Mouse (Mus musculus): ENCODE measurements around the gene Terf2.

- TF ChIP-seq CTCF (IDR thresholded peaks at IDR 0.05; ENCODE audit: insufficient read depth, low read depth, low read length) (no peak), POLR2A (IDR thresholded peaks at IDR 0.05; ENCODE audit: insufficient read depth, low read depth, low read length) (no peak)
Observed at GRCm38 (mm10) chr8:107052046-107052445, 44.3 kb downstream of the Terf2 start.

Measured in olfactory bulb, adult 2 months (tissue).